Mouse (Mus musculus) liver, embryonic 14 days (tissue): ENCODE measurements around the gene Gm8362. TPM values are rescaled to one million over a fixed set of nuclear protein-coding genes. Genes with fewer than 3 reads are reported as not detected.

Source experiments
- polyA plus RNA-seq: library from polyadenylated mRNA; depleted of rRNA; stranded (reverse); fragments of >200 nt; gene quantifications from 2 replicates; pipeline ENCODE4 v1.2.3, GENCODE M21; 2012; rRNA removed

The Gm8362 gene
- not detected in 2 replicates for polyA plus RNA-seq

GRCm38 (mm10) chr14:6774311-6774710 is at the start of gene Gm8362:
Gene Gm8362 (minus strand): TSS chr14:6774411.

GRCm38 (mm10) chr14:6742232-6742631 is 32.0 kb downstream of the Gm8362 start, which contains the start of gene Gm3636:
Gene Gm3636 (minus strand): TSS chr14:6742332.

GRCm38 (mm10) chr14:6720151-6720550 is 54.1 kb downstream of the Gm8362 start, which contains the start of gene Gm8050:
Gene Gm8050 (minus strand): TSS chr14:6720251.

Other genes starting within 250 kb of the Gm8362 start
- not detected in 2 replicates for gene Gm8356, start 237.1 kb downstream of the Gm8362 start, polyA plus RNA-seq
- 0.02 TPM in 1 of 2 replicates, not detected in the other for gene Gm3629, start 183.8 kb downstream of the Gm8362 start, polyA plus RNA-seq
- not detected in 2 replicates for gene Gm3460, start 152.0 kb downstream of the Gm8362 start, polyA plus RNA-seq
- gene Gm10251, start 90.2 kb downstream of the Gm8362 start, polyA plus RNA-seq, result not detected in 2 replicates
- gene Gm8050, start 54.2 kb downstream of the Gm8362 start, polyA plus RNA-seq, result not detected in 2 replicates
- 0.27 and 0.50 TPM in 2 replicates for gene Gm3636, start 32.1 kb downstream of the Gm8362 start, polyA plus RNA-seq
- gene Gm3642, start 65.9 kb upstream of the Gm8362 start, polyA plus RNA-seq, result not detected in 2 replicates
- gene Gm3667, start 115.6 kb upstream of the Gm8362 start, polyA plus RNA-seq, result 0.03 and 0.07 TPM in 2 replicates
- not detected in 2 replicates for gene Gm6356, start 199.4 kb upstream of the Gm8362 start, polyA plus RNA-seq